Mouse (Mus musculus) ovary, adult 18-20 months (tissue): ENCODE measurements around the gene Csrnp3.
A peak's percentile ranks its signal among the peaks of the same experiment; 100 is the strongest.
"Not testable (repeated sequence)": the region's sequence is repeated elsewhere in the genome, so short reads cannot be mapped to it uniquely, and the experiment has no call there.

Source experiments
- DNase-seq: peaks from one replicate; pipeline ENCODE4 v3.0.0; 2022; ENCODE audit warnings: low spot score, mixed read lengths

Gene Csrnp3

GRCm38 (mm10) chr2:65845551-65845950, at the start of gene Csrnp3:
Csrnp3 (plus strand) TSS chr2:65845767.
- DNase-seq = peak; percentile 68

DNA sequence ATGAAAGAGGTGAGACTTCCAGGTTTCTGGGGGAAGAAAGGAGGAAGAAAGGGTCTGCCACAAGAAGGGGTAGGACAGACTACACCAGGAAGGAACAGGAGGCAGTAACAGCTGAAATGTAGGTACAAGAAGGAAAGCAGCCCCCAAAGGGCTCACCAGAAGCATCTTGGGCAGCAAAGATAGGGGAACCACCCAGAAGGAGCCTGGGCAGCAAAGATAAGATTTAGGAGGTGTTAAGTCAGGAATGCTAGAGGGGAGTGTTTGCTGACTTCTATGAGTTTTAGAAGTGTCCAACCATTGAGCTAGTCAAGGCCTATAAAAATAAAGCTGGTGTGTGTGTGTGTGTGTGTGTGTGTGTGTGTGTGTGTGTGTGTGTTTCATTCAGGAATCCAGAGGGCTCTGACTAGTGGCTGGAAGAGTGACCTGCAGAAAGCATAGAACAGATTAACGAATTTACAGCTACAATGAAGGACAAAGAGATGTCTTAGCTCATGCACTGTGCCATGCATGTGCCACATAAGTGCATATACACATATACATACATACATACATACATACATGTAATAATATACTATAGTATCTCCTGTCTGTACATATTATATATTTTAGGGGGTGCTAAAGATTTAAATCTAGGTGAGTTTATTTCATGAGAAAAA, 44.4 kb upstream of the Csrnp3 start:
- no peak for DNase-seq

- DNase-seq = no peak
Observed at GRCm38 (mm10) chr2:65806556-65806955, 39.0 kb upstream of the Csrnp3 start.

GRCm38 (mm10) chr2:65811203-65811602, 34.4 kb upstream of the Csrnp3 start:
- DNase-seq = not testable (repeated sequence)

DNA sequence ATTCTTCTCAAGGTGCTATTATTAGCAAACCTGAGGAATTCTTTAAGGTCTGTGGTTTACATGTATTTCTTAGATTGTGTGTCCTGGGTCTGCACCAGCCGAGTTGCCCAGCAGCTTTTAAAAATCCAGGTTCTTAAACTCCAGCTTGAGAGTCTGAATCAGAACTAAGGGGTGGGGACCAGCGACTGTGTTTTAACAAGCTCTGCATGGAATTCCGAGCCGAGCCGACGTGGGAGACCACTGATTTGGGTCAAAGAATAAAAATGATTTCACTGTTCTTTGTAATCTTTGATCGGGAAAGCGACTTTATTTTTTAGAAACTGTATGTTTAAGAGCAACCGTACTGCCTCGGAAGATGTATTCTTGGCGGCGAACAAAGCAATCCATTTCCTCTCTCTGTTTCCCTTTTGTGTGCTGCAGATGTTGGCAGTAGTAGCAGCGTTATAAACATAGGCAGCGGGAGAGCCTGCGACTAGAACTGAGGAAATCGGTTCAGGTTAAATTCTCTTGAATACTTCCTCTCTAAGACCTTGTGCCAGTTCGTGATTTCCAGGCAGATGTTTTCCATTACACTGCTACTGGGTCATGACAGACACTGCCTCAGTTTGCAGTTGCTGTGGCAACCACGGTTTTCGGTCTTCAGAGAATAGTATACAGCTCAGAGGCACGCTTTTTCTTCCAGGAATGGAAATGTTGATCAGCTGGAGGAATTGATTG, 27.3 kb upstream of the Csrnp3 start:
- no peak for DNase-seq

GRCm38 (mm10) chr2:65820114-65820769, 25.3 kb upstream of the Csrnp3 start:
- DNase-seq = no peak

- DNase-seq = no peak
Observed at GRCm38 (mm10) chr2:65826314-65826713, 19.3 kb upstream of the Csrnp3 start.

GRCm38 (mm10) chr2:65826801-65827200, 18.8 kb upstream of the Csrnp3 start:
- DNase-seq = no peak

GRCm38 (mm10) chr2:65828699-65829098, 16.9 kb upstream of the Csrnp3 start:
- DNase-seq = no peak

DNA sequence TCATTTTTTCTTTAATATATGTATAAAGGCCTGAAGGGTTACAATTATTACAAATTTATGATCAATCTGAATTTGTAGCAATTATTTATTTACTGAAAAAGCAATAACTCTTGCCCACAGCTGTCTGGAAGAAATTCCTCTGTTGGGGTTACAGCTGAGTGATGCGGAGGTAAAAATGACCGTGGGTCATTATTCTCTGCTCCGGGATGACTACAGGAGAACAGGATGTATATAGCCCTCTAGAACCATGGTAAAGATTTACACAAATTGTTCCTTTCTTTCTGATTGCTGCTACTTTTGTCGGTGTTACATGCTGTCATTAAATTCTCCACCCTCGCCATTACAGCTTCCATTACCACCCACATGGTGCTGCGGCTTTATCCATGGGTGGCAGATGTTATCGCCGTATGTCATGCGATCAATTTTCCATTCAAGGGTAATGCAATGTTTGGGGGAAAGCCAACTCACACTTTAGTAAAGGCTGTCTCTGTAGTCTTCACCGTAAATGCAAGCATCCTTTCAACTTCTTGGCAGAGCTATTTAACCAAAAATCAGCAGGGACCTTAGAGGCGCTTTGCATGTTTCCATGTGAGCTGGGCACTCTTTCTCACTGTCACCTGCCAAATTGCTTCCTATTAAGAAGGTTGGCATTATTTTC, 12.7 kb upstream of the Csrnp3 start:
- DNase-seq = no peak

- DNase-seq = no peak
Observed at GRCm38 (mm10) chr2:65833421-65833820, 12.1 kb upstream of the Csrnp3 start.

DNA sequence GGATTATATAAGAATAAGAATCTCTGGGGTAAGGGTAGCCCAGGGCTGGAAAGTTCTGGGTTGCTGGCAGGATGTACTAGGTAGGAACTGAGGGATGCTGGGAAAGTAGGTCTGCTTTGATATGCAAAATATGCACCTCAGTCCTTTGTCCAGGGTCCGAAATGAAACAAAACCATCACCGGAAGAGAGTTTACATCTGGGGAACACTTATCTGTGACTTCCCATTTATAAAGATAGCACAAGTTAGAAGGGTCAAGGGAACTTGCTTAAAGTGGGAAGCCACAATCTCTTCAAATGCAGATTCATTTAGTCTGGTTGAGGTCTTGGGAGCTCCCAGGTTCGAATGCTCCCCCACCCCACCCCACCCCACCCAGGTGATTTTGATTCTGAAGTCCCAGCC, 4.0 kb upstream of the Csrnp3 start:
- no peak for DNase-seq

GRCm38 (mm10) chr2:65842356-65842755, 3.2 kb upstream of the Csrnp3 start:
- DNase-seq = no peak

GRCm38 (mm10) chr2:65846000-65846755, 611 bp downstream of the Csrnp3 start:
- DNase-seq = no peak

GRCm38 (mm10) chr2:65847463-65848110, 2.0 kb downstream of the Csrnp3 start:
- no peak for DNase-seq

DNA sequence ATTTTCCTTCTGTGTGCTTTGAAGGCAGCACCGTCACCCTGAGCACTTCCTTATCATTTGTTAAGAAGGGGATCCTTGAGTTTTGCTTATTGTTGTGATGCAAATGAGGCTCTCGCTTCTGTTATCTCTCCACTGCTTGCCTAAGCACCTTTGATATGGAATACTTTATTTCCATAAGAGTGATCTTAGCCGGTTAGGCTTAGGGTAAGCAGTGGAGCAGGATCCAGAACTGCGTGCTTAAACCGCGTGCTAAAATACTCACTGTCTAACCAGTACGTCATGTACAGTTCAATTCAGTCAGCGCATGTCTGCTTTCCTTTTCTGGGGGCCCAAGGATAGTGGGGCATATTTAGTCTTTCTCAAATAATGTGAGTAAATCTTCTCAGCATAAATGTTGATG, 3.1 kb downstream of the Csrnp3 start:
- no peak for DNase-seq

DNA sequence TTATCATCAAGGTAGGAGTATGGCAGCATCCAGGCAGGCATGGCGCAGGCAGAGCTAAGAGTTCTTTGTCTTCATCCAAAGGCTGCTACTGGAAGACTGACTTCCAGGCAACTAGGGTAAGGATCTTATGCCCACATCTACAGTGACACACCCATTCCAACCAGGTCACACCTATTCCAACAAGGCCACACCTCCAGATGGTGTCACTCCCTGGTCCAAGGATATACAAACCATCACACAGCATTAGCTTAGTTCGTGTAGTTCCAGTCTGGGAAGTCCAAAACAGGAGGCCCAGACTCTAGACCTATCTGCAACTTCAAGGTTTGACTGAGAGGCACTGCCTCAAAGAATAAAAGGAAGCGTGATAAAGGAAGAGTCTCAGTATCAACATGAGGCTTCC, 4.7 kb downstream of the Csrnp3 start:
- not testable (repeated sequence) for DNase-seq

- no peak for DNase-seq
Observed at GRCm38 (mm10) chr2:65856791-65857190, 11.2 kb downstream of the Csrnp3 start.

DNA sequence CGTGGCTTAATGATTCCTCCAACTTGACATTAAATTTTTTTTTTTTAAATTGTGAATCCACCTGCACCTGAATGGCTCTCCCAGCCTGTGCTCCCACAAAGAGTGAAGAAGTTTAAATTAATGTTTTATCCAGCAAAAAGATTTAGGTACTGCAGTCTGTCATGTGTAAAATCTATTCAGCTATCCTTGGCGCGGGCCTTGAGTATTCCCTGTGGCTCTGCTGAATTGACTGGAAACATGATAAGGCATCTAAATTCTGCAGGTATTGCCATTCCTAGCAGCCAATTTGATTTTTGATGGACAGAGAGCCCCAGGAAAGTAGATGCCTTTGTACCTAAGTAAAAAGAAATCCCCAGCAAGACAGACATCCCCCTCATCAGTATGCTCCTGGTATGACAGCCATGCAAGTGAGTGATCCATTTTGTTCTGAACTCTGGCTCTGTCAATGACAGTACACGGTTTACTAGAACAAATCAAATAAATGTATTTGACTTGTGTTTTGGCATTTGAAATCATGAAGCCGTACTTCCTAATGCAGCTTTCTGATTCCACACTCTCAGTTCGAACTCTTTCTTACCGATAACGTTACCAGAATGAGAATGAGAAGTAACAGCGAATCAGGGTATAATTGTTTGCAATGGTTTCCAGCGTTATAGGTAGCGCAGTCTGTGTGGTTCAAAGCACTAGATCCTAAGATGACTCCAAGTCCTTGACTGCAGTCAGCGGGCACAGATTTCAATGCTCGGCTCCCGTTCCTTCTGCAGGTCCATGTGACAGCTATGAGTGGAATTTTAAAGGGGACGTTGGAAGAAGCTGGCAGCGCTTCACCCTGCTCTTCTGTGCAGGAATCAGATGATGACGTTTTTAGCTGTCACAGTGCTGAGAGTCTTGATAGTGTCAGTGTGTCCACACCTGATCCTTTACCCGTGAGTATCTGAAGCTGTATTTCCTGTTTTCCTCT, 14.5 kb downstream of the Csrnp3 start:
- DNase-seq = no peak

DNA sequence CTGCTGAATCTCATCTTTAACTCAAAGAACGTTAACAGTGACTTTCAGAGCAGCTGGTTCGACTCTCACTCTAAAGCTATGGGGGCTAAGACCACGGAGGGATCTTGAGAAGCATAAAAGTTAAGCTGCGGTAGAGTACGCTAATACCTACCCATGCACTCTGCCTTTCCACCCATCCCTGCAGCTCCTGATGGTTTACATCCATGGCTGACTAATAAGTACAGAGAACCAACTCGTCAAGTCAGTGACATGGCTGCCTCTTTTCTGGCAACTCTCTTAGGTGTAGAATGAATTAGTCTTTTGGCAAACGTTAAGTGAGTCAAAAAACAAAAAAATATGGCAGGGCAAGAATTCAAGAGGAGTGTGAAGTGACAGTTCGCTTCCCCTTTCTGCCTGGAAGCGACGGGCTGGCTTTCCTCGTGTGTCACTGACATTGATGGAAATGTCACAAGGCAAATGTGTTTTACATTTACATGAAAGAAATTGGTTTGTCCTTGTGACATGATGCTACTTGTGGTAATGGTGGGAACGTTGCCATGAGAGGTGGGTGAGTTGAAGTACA, 19.3 kb downstream of the Csrnp3 start:
- DNase-seq = no peak
